Mouse (Mus musculus): Measurements from ENCODE around the gene Ulk4. TPM values are rescaled to one million over a fixed set of nuclear protein-coding genes. Genes with fewer than 3 reads are reported as not detected.

Ulk4 gene
- polyA plus RNA-seq, 1 experiment from 2014 or later: 134 TPM

DNA sequence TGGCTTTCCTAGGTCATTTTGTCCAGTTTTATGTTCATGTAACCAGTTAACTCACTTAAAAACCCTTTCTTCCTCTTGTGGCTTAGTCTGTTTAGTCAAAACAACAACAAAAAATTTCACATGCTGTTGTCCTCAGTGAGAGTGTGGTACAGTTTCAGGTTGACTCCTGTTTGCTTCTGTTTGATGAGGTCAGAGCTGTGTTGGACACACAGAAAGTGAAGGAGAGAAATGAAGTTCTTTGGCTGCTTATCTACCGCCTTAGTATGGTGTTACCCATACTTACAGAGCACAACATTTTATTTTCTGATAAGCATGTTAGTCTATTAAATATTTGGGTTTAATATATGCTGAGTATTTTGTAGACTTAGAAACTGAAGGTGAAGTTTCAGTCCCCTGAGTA lies 333.2 kb downstream of the Ulk4 start:
- ATAC-seq (replicated peaks): no peak
- H3K4me3 ChIP-seq: no peak overlapping the region
- no peak overlapping the region for H3K27ac ChIP-seq (replicated peaks)
- 84% methylated on average over 1 of the region's 1 CpGs for WGBS
- H3K4me2 ChIP-seq (replicated peaks): no peak overlapping the region
- H3K27me3 ChIP-seq: no peaks in the 10 kb centered on the region
- no peaks in the 10 kb centered on the region for H3K36me3 ChIP-seq
- no peak overlapping the region for H3K9ac ChIP-seq (replicated peaks)
- H3K4me1 ChIP-seq: peaks cover 85% of the 10 kb centered on the region
- no peaks in the 10 kb centered on the region for H3K9me3 ChIP-seq

DNA sequence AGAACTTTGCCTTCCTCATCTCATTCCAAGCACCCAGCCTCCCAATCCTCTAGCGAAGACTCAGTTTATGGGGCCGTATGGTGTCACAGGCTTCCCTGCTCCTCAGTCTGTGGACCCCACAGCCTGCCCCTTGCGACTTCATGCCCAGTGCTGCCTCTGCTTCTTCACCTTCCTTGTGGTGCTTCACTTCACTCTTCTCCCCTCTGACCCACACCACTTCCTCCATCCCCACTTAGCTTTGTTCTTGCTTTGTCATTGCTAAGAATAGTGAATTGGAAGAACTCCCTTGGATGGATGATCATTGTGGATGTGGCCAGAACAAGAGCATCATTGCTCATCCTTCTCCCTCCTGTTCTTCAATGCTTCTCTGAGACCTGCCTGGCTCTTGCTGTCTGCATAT lies 336.1 kb downstream of the Ulk4 start:
- no peak overlapping the region for H3K9ac ChIP-seq (replicated peaks)
- H3K27me3 ChIP-seq: no peaks in the 10 kb centered on the region
- WGBS: 86% methylated on average over 3 of the region's 3 CpGs
- no peak overlapping the region for H3K4me2 ChIP-seq (replicated peaks)
- no peak overlapping the region for H3K4me3 ChIP-seq
- H3K4me1 ChIP-seq: peaks cover 87% of the 10 kb centered on the region
- H3K27ac ChIP-seq (replicated peaks): no peak overlapping the region
- H3K36me3 ChIP-seq: no peaks in the 10 kb centered on the region
- H3K9me3 ChIP-seq: no peaks in the 10 kb centered on the region
- ATAC-seq (replicated peaks): no peak

DNA sequence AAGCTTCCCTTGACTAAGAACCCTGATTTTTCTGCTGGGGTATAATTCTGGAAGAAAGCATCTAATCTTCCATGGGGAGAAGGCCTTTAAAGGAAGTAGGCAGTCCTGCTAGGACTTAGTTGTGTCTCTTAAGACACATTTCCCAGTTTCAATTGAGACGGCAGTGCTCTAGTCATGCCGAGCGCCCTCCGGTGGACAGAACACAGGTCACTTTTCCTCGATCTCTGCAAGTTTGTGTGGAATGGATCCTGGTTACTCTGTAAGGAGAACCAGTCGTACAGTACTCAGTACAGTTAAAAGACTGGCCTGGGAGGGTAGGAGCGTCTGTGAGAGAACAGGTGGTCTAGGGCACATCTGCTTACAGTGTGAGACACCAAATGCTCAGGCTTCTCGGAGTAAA lies 340.6 kb downstream of the Ulk4 start:
- Histone ChIP-seq H3K9ac (replicated peaks) (peak overlapping the region; percentile 76), H3K27me3 (no peaks in the 10 kb centered on the region), H3K4me1 (peaks cover 72% of the 10 kb centered on the region), H3K4me2 (replicated peaks) (peak overlapping the region; percentile 88), H3K4me3 (peak overlapping the region; percentile 77), H3K9me3 (no peaks in the 10 kb centered on the region), H3K27ac (replicated peaks) (no peak overlapping the region), H3K36me3 (no peaks in the 10 kb centered on the region)
- WGBS: 12% methylated on average over 8 of the region's 8 CpGs
- no peak for ATAC-seq (replicated peaks)

DNA sequence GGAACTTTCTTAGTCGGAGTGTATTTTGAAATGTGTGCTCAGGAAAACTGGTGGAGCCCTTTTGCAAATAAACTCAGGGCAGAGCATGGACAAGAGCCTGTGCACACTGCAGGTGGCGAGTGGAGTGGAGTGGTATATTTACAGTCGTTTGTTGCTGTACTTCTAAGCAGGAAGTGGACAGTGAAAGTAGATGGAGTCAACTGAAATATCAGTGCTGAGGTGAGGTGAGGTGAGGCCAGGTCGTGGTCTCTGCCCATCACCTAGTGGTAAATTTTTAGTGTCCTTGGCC lies 341.4 kb downstream of the Ulk4 start:
- ATAC-seq (replicated peaks): no peak
- Histone ChIP-seq H3K9ac (replicated peaks) (peak overlapping the region; percentile 76), H3K27ac (replicated peaks) (no peak overlapping the region), H3K4me3 (peak overlapping the region; percentile 77), H3K4me2 (replicated peaks) (peak overlapping the region; percentile 88), H3K4me1 (peaks cover 64% of the 10 kb centered on the region), H3K27me3 (no peaks in the 10 kb centered on the region), H3K36me3 (no peaks in the 10 kb centered on the region), H3K9me3 (no peaks in the 10 kb centered on the region)
- 11% methylated on average over 4 of the region's 4 CpGs for WGBS

DNA sequence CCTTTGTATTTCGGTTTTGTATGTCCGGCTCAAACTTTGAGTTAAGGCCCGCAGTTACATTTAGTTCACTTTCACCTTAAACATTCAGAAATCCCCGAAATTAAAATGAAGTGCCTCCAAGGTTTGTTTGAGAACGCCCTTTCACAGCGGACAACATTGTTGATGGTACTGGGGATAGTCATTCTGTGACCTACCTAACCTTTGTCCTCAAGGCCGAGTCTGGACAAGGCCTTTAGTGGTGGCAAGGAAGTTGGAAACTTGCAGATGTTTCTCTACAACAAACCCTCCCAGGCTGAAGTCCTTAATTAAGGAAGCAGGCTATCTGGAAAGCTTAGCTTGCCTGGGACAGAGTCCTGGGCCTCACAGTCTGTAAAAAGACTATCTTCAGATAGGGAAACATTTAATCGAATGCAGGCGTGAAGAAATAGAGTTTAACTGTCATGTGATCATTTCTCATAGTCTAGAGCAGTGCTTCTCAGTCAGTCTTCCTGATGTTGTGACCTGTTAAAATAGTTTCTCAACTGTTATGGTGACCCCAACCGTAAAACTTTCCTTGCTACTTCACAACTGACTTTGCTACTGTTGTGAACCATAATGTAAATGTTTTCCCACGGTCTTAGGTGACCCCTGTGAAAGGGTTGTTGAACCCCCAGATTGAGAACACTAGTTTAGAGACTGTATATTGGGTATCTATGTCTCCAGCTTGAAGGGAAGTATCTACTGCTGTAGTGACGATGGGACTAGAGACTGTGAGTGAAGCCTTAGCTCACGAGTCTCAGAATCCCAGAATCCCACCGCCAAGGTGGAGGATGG lies 342.0 kb downstream of the Ulk4 start:
- Histone ChIP-seq H3K4me1 (peaks cover 58% of the 10 kb centered on the region), H3K9me3 (no peaks in the 10 kb centered on the region), H3K4me3 (peak overlapping the region; percentile 77), H3K27me3 (no peaks in the 10 kb centered on the region), H3K4me2 (replicated peaks) (peak overlapping the region; percentile 88), H3K36me3 (no peaks in the 10 kb centered on the region), H3K27ac (replicated peaks) (peak overlapping the region; percentile 92), H3K9ac (replicated peaks) (peak overlapping the region; percentile 76)
- no peak for ATAC-seq (replicated peaks)
- 5% methylated on average over 14 of the region's 14 CpGs for WGBS

DNA sequence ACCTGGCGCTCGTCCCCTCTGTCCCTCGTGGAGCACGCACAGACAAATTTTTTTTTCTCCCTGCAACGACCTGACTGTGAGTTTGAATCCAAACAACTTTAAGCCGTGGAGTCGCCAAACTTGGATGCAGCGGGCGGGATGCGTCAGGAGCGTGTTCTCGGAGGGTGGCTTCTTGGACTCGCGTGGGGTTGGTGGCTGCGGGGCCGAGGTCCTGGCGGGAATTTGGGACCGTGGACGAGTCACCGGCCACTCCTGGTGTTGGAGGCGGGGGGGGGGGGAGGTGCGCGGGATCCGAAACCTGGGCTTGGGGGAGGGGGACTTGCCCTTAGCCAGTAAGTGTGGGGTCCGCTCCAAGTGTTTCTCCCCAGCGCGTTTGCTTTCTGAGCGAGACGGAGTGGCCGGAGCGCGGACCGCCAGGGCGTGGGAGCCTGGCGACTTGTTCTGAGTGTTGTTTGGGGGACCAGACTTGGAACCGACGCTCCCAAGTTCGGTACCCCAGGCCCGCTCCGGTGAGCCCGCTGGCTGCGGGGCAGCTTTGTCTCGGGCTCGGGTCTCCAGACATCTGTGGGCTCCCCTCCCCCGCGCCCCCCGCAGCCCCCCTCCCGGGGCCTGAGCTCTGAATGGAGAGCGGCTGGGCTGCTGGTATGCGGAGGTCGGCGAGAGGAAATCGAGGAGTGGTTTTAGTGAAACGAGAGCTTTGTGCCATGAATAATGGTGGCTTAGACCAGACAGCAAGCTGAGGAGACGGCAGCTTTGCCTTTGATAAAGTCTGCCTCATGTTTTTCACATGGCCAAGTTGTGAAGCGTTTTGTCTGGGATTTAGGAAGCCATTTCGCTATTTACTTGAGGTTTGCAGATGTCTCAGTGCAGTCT lies 342.9 kb downstream of the Ulk4 start:
- H3K36me3 ChIP-seq: no peaks in the 10 kb centered on the region
- peak; percentile 11; the same call in 1 of the 2 replicates for ATAC-seq (replicated peaks)
- WGBS: under 1% methylated on average over 56 of the region's 57 CpGs
- H3K9ac ChIP-seq (replicated peaks): peak overlapping the region; percentile 76
- no peaks in the 10 kb centered on the region for H3K9me3 ChIP-seq
- peak overlapping the region; percentile 88 for H3K4me2 ChIP-seq (replicated peaks)
- peak overlapping the region; percentile 77 for H3K4me3 ChIP-seq
- H3K27me3 ChIP-seq: no peaks in the 10 kb centered on the region
- peaks cover 51% of the 10 kb centered on the region for H3K4me1 ChIP-seq
- peak overlapping the region; percentile 92 for H3K27ac ChIP-seq (replicated peaks)

DNA sequence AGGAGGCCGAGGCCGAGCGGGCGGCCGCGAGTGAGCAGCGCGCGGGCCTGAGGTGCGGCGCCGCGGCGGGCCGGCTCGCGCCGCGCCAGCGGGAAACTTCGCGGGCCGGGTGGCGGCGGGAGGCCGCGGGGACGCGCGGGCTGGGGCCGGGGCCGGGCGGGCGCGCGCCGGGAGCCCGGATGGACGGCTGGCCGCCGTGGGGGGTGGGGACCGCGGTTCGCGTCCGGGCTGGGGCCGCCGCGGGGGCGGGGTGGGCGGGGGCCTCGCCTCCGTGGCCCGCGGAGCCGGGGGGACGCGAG lies 343.5 kb downstream of the Ulk4 start:
- Histone ChIP-seq H3K9ac (replicated peaks) (peak overlapping the region; percentile 76), H3K9me3 (no peaks in the 10 kb centered on the region), H3K4me2 (replicated peaks) (peak overlapping the region; percentile 88; the same call in 1 of the 2 replicates), H3K4me3 (peak overlapping the region; percentile 77), H3K27ac (replicated peaks) (peak overlapping the region; percentile 92), H3K27me3 (no peaks in the 10 kb centered on the region), H3K4me1 (peaks cover 48% of the 10 kb centered on the region), H3K36me3 (no peaks in the 10 kb centered on the region)
- WGBS: 0% methylated on average over 33 of the region's 58 CpGs
- ATAC-seq (replicated peaks): no peak

DNA sequence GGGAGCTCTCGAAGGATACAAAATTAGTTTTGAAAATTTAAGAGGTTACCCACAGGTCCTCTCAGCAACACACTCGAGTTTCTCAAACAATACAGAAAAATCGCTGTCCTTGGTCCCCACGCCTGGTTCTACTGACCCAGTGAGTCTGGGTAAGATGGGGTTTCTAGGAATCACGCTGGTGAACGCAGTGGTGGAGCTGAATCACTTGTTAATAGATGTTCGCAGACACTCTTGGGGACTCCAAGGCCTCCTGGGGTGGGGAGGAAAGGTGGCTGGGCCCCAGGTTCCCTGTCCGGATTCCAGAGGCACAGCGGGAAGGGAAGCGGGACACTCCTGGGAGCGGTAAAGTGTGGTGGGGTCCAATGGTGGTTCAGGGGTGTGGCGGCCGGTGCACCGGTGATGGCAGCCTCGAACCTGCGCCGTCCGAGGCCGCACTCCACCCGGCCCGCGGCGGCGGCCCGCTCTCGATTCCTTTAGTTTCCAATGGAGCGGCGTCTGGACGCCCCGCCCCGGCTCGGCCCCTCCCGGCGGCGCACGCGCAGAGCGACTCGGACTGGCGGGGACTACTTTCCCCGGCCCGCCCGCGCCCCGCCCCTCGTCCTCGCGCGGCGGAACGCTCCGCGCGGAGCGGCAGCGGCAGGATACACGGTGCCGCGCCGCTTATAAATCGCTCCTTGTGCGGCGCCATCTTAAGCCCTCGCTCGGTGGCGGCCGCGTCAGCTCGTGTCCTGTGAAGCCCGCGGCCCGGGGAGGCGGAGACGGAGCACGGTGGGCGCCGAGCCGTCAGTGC lies 344.0 kb downstream of the Ulk4 start:
- Histone ChIP-seq H3K4me3 (peak overlapping the region; percentile 77), H3K27me3 (no peaks in the 10 kb centered on the region), H3K27ac (replicated peaks) (peak overlapping the region; percentile 92), H3K4me2 (replicated peaks) (peak overlapping the region; percentile 42), H3K4me1 (peaks cover 43% of the 10 kb centered on the region), H3K9ac (replicated peaks) (peak overlapping the region; percentile 76), H3K36me3 (no peaks in the 10 kb centered on the region), H3K9me3 (no peaks in the 10 kb centered on the region)
- WGBS: 4% methylated on average over 74 of the region's 78 CpGs
- ATAC-seq (replicated peaks): peak; percentile 87

DNA sequence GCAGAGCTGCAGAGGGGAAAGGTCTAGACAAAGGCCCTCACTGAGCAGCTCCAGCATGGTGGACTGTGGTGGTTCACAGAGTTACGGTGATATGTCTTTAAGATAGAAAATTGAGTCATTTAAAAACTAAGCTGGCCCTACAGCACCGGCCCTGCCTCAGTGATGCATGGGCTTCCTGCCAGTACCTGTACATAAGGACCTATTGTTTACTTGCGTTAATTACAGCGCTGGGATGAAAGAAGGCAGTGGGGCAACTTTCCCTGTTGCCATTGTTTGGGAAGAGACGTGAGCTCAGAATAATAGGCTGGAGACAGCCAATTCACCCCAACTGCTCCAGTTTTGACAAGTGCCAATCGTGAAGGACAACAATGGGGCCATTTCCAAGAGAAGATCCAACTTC lies 344.6 kb downstream of the Ulk4 start:
- Histone ChIP-seq H3K9ac (replicated peaks) (no peak overlapping the region), H3K27me3 (no peaks in the 10 kb centered on the region), H3K4me3 (no peak overlapping the region), H3K27ac (replicated peaks) (peak overlapping the region; percentile 58), H3K4me1 (peaks cover 37% of the 10 kb centered on the region), H3K9me3 (no peaks in the 10 kb centered on the region), H3K4me2 (replicated peaks) (no peak overlapping the region), H3K36me3 (no peaks in the 10 kb centered on the region)
- WGBS: 10% methylated on average over 6 of the region's 6 CpGs
- ATAC-seq (replicated peaks): no peak

DNA sequence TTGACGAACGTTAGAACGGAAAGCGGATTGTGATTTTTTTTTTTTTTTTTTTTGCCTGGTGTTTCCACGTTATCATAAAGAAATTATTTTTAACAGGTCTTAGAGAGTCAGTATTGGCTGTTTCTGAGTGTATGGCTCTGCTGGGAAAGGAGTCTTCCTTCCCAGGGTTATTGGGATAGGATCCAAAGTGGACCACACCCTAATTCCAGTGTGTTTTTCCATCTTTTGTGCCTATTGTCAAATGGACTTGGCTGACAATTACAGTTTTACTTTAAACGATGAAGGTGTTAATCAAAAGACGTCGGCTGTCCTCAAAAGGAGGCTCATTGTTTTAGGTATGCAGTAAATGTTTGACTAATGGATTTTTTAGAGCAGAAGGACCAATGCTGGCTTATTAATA lies 346.2 kb downstream of the Ulk4 start:
- H3K4me1 ChIP-seq: peaks cover 21% of the 10 kb centered on the region
- 41% methylated on average over 8 of the region's 8 CpGs for WGBS
- no peak for ATAC-seq (replicated peaks)
- no peak overlapping the region for H3K27ac ChIP-seq (replicated peaks)
- H3K9ac ChIP-seq (replicated peaks): no peak overlapping the region
- no peak overlapping the region for H3K4me2 ChIP-seq (replicated peaks)
- no peaks in the 10 kb centered on the region for H3K36me3 ChIP-seq
- no peaks in the 10 kb centered on the region for H3K9me3 ChIP-seq
- no peaks in the 10 kb centered on the region for H3K27me3 ChIP-seq
- no peak overlapping the region for H3K4me3 ChIP-seq

DNA sequence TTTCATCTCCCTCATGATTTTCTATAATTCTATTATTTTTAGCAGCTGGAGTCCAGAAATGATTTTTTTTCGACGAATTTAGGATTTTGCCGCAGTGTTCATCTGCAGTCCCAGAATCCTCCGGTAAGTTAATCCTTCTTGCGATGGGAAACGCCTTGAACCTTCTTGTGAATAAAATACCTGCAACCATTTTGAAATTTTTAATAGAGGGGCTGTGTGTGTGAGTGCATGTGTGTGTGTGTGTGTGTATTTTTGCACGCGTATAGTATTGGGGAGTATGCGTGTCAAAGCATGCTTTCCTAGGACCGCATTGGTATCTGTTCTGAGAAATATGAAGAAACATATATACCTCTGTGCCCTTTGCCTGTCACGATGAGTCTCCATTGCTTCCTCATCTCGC lies 347.0 kb downstream of the Ulk4 start:
- H3K36me3 ChIP-seq: no peaks in the 10 kb centered on the region
- H3K4me1 ChIP-seq: peaks cover 13% of the 10 kb centered on the region
- no peaks in the 10 kb centered on the region for H3K27me3 ChIP-seq
- H3K9ac ChIP-seq (replicated peaks): no peak overlapping the region
- H3K9me3 ChIP-seq: no peaks in the 10 kb centered on the region
- ATAC-seq (replicated peaks): no peak
- H3K4me2 ChIP-seq (replicated peaks): no peak overlapping the region
- peak overlapping the region; percentile 57; the same call in 1 of the 2 replicates for H3K27ac ChIP-seq (replicated peaks)
- no peak overlapping the region for H3K4me3 ChIP-seq
- 88% methylated on average over 12 of the region's 12 CpGs for WGBS

DNA sequence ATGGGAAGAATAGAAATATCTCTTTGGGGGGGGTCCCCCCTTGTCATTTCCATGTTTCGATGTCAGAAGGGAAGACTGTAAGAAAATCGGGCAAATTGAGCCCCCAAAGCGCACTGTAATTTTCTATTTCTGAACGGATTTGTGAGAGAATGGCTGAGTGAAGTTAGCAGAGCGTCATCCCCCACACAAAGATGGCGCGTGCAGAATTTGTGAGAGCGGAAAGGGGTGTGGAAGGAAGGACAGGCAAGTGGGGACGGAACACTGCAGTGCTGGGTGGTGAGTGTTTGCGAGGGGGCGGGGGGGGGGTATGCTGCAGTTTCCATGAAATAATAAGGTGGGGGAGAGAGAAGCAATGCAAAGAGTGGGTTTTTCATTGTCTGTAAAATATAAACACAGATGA lies 347.9 kb downstream of the Ulk4 start, which contains the start of gene Ctnnb1:
Gene Ctnnb1 (plus strand): TSS at position 136 of the 400 bp plus-strand sequence.
- Histone ChIP-seq H3K27me3 (no peaks in the 10 kb centered on the region), H3K4me1 (peaks cover 10% of the 10 kb centered on the region), H3K36me3 (no peaks in the 10 kb centered on the region), H3K4me3 (0 out of 2 replicates have a peak within 1 kb of the TSS, but pooled peaks have one; percentile 0), H3K9ac (replicated peaks) (no peak within 1 kb of the TSS), H3K4me2 (replicated peaks) (peak within 1 kb of the TSS; percentile 14; the same call in 1 of the 2 replicates), H3K9me3 (no peaks in the 10 kb centered on the region), H3K27ac (replicated peaks) (peak within 1 kb of the TSS; percentile 57)
- ATAC-seq (replicated peaks): no peak
- 37% methylated on average over 11 of the region's 11 CpGs for WGBS
